Comparison of ENCODE assay signal across 8 mouse cellular contexts in genomic region chr4:59034918-59035785, GRCm38 (mm10). TPM values are rescaled to one million over a fixed set of nuclear protein-coding genes. Genes with fewer than 3 reads are reported as not detected.
DNase-seq lines count a peak whose midpoint lies in the region; ATAC-seq and TF ChIP-seq lines count a peak whose summit lies in the region.

Gene Gng10, plus strand, starts transcription at chr4:59035088.

- no peaks in the 10 kb centered on the region for H3K27me3 ChIP-seq in CH12.LX (replicated peaks)
- no peaks in the 10 kb centered on the region for H3K27me3 ChIP-seq in forebrain, embryonic 11.5 days (ENCODE audit: control insufficient read depth, insufficient read depth, low read length)
- no peaks in the 10 kb centered on the region for H3K27me3 ChIP-seq in heart, embryonic 14.5 days (ENCODE audit: control insufficient read depth, insufficient read depth, low read length)
- no peaks in the 10 kb centered on the region for H3K27me3 ChIP-seq in liver, embryonic 13.5 days
- no peaks in the 10 kb centered on the region for H3K27me3 ChIP-seq in stomach, embryonic 15.5 days (replicated peaks)

- WGBS in forebrain, embryonic 11.5 days = 13% methylated on average over 70 of the region's 76 CpGs
- WGBS in heart, embryonic 14.5 days = 8% methylated on average over 75 of the region's 76 CpGs
- 13% methylated on average over 76 of the region's 76 CpGs for WGBS in liver, embryonic 13.5 days (ENCODE audit: insufficient replicate concordance)
- 6% methylated on average over 76 of the region's 76 CpGs for WGBS in stomach, embryonic 15.5 days

- peak within 1 kb of the TSS; percentile 65 for H3K27ac ChIP-seq in CH12.LX (ENCODE audit: insufficient read depth, low read depth)
- 0 out of 2 replicates have a peak within 1 kb of the TSS, but pooled peaks have one; percentile 10 for H3K27ac ChIP-seq in forebrain, embryonic 11.5 days (ENCODE audit: low read depth, low read length)
- H3K27ac ChIP-seq in heart, embryonic 14.5 days (replicated peaks in 1 of 2; ENCODE audit: control insufficient read depth in 1 of 2, insufficient read depth in 1 of 2, low read depth in 2 of 2, low read length in 2 of 2) = no peak within 1 kb of the TSS; a peak in 2 of 4 replicates
- H3K27ac ChIP-seq in liver, embryonic 13.5 days = 0 out of 2 replicates have a peak within 1 kb of the TSS, but pooled peaks have one; percentile 39
- H3K27ac ChIP-seq in stomach, embryonic 15.5 days = peak within 1 kb of the TSS; percentile 67

- peak within 1 kb of the TSS; percentile 79 to 93 (median 85) for H3K4me3 ChIP-seq in CH12.LX (replicated peaks in 1 of 3; ENCODE audit: low read depth in 2 of 3, low read length in 2 of 3, poor library complexity in 1 of 3)
- peak within 1 kb of the TSS; percentile 70 for H3K4me3 ChIP-seq in forebrain, embryonic 11.5 days (ENCODE audit: low read depth, low read length)
- peak within 1 kb of the TSS; percentile 60 to 77 for H3K4me3 ChIP-seq in heart, embryonic 14.5 days (ENCODE audit: control insufficient read depth in 1 of 2, insufficient read depth in 1 of 2, low read depth in 1 of 2, low read length in 2 of 2)
- peak within 1 kb of the TSS; percentile 77 for H3K4me3 ChIP-seq in liver, embryonic 13.5 days (replicated peaks)
- peak within 1 kb of the TSS; percentile 90 for H3K4me3 ChIP-seq in stomach, embryonic 15.5 days (replicated peaks)

- peak; percentile 82 for ATAC-seq in forebrain, embryonic 11.5 days (replicated peaks; ENCODE audit: low FRiP score)
- peak; percentile 78 for ATAC-seq in heart, embryonic 14.5 days (ENCODE audit: insufficient number of reproducible peaks, insufficient read depth, low FRiP score, low read depth)
- ATAC-seq in liver, embryonic 13.5 days (ENCODE audit: low read depth) = peak; percentile 86
- peak; percentile 87 for ATAC-seq in stomach, embryonic 15.5 days (ENCODE audit: insufficient read depth, low FRiP score, low read depth)

- peak within 1 kb of the TSS; percentile 86; the same call in 1 of the 2 replicates for H3K4me2 ChIP-seq in CH12.LX (ENCODE audit: insufficient read depth, low read depth, poor library complexity, severe bottlenecking)
- peak within 1 kb of the TSS; percentile 79 for H3K4me2 ChIP-seq in forebrain, embryonic 11.5 days (ENCODE audit: low read depth, low read length, severe bottlenecking)
- peak within 1 kb of the TSS; percentile 72 for H3K4me2 ChIP-seq in heart, embryonic 14.5 days (ENCODE audit: low read length)
- H3K4me2 ChIP-seq in liver, embryonic 13.5 days = peak within 1 kb of the TSS; percentile 95
- peak within 1 kb of the TSS; percentile 75 for H3K4me2 ChIP-seq in stomach, embryonic 15.5 days

- peaks cover 0 to 29% of the 10 kb centered on the region in 2 experiments; a peak in 2 of 4 replicates for H3K4me1 ChIP-seq in CH12.LX (ENCODE audit: control insufficient read depth in 1 of 2, insufficient read depth in 2 of 2)
- H3K4me1 ChIP-seq in forebrain, embryonic 11.5 days (replicated peaks; ENCODE audit: control insufficient read depth, insufficient read depth, low read length) = 0 out of 2 replicates have a peak, but pooled peaks cover 3% of the 10 kb centered on the region
- H3K4me1 ChIP-seq in heart, embryonic 14.5 days (ENCODE audit: control insufficient read depth in 2 of 2, insufficient read depth in 2 of 2, low read length in 2 of 2) = peaks cover 4 to 5% of the 10 kb centered on the region in 2 experiments; a peak in 1 of 4 replicates
- H3K4me1 ChIP-seq in liver, embryonic 13.5 days (replicated peaks) = peaks cover 26% of the 10 kb centered on the region
- H3K4me1 ChIP-seq in stomach, embryonic 15.5 days = 0 out of 2 replicates have a peak, but pooled peaks cover 6% of the 10 kb centered on the region

- H3K79me2 ChIP-seq in CH12.LX (replicated peaks; ENCODE audit: control insufficient read depth, extremely low read depth, insufficient read depth, poor library complexity, severe bottlenecking) = no peaks in the 10 kb centered on the region

- TF ChIP-seq EP300 in CH12.LX (IDR thresholded peaks at IDR 0.05; ENCODE audit: low read length) = no peak

- dilution Hi-C loops in CH12.LX (cut with MboI; ENCODE audit: extremely low pct_ligation_motif_present, extremely low pct_unique_long_range_greater_than_20kb, low sequenced_read_pairs) = no loop called here

- peak within 1 kb of the TSS; percentile 93 for H3K9ac ChIP-seq in CH12.LX (ENCODE audit: insufficient read depth, low read depth)
- peak within 1 kb of the TSS; percentile 86 for H3K9ac ChIP-seq in forebrain, embryonic 11.5 days (ENCODE audit: low read length)
- peak within 1 kb of the TSS; percentile 76 for H3K9ac ChIP-seq in heart, embryonic 14.5 days (ENCODE audit: low read length)
- H3K9ac ChIP-seq in liver, embryonic 13.5 days = peak within 1 kb of the TSS; percentile 79
- H3K9ac ChIP-seq in stomach, embryonic 15.5 days = peak within 1 kb of the TSS; percentile 71

- H3K9me3 ChIP-seq in CH12.LX (replicated peaks; ENCODE audit: low read length) = peaks cover 4% of the 10 kb centered on the region
- no peaks in the 10 kb centered on the region for H3K9me3 ChIP-seq in forebrain, embryonic 11.5 days (ENCODE audit: control insufficient read depth, low read length)
- H3K9me3 ChIP-seq in heart, embryonic 14.5 days (ENCODE audit: control insufficient read depth, low read length) = peaks cover 3% of the 10 kb centered on the region; the same call in 1 of the 2 replicates
- no peaks in the 10 kb centered on the region for H3K9me3 ChIP-seq in liver, embryonic 13.5 days (replicated peaks)
- H3K9me3 ChIP-seq in stomach, embryonic 15.5 days = no peaks in the 10 kb centered on the region

- TF ChIP-seq CTCF in CH12.LX (conservative IDR thresholded peaks at IDR 0.05 in 1 of 2, IDR thresholded peaks at IDR 0.05 in 1 of 2; ENCODE audit: low read depth in 2 of 2, low read length in 2 of 2) = peak in 1 of 2 experiments; percentile 46; a peak in 2 of 4 replicates

- in situ Hi-C loops in CH12.LX (cut with MboI; ENCODE audit: low pct_ligation_motif_present, low pct_unique_long_range_greater_than_20kb, low sequenced_read_pairs) = no loop called here

- no peak for TF ChIP-seq RAD21 in CH12.LX (IDR thresholded peaks at IDR 0.05; ENCODE audit: low read depth, low read length)

- peaks cover 0 to 24% of the 10 kb centered on the region in 2 experiments for H3K36me3 ChIP-seq in CH12.LX (replicated peaks in 1 of 2; ENCODE audit: control insufficient read depth in 1 of 2, insufficient read depth in 1 of 2, low read length in 1 of 2)
- no peaks in the 10 kb centered on the region for H3K36me3 ChIP-seq in forebrain, embryonic 11.5 days (ENCODE audit: control insufficient read depth, insufficient read depth, low read length)
- H3K36me3 ChIP-seq in heart, embryonic 14.5 days (ENCODE audit: control insufficient read depth, insufficient read depth, low read length) = peaks cover 9% of the 10 kb centered on the region; the same call in 1 of the 2 replicates
- H3K36me3 ChIP-seq in liver, embryonic 13.5 days = peaks cover 3% of the 10 kb centered on the region; the same call in 1 of the 2 replicates
- H3K36me3 ChIP-seq in stomach, embryonic 15.5 days = no peaks in the 10 kb centered on the region

- DNase-seq in CH12.LX (ENCODE audit: extremely low read depth) = peak; percentile 47
- peak; percentile 40 for DNase-seq in c-Kit-positive CD71-positive TER-119-negative erythroid progenitor cells, embryonic 14.5 days (ENCODE audit: low read depth)
- peak; percentile 78 for DNase-seq in forebrain, embryonic 11.5 days (ENCODE audit: low spot score)
- peak; percentile 82 for DNase-seq in kidney, postnatal 10 days
- DNase-seq in liver, embryonic 13.5 days = peak; percentile 61
- peak; percentile 37 to 46 for DNase-seq in natural killer cell, adult 2 months (ENCODE audit: low spot score in 2 of 2)

- TF ChIP-seq POLR2A in CH12.LX (IDR thresholded peaks at IDR 0.05; ENCODE audit: low read depth, low read length) = peak; percentile 71

TF ChIP-seq in CH12.LX, 34 proteins besides CTCF, POLR2A, EP300 and RAD21 (continues in another document):
- no peak for TF ChIP-seq ZNF384 (IDR thresholded peaks at IDR 0.05; ENCODE audit: low read depth, low read length)
- TF ChIP-seq BHLHE40 (IDR thresholded peaks at IDR 0.05; ENCODE audit: low read depth, low read length) = no peak; the same call in 1 of the 2 replicates
- TF ChIP-seq RCOR1 (conservative IDR thresholded peaks at IDR 0.05; ENCODE audit: low read depth, low read length) = no peak
- no peak for TF ChIP-seq ZC3H11A (IDR thresholded peaks at IDR 0.05; ENCODE audit: low read depth, low read length)
- no peak for TF ChIP-seq USF2 (conservative IDR thresholded peaks at IDR 0.05; ENCODE audit: low read depth, low read length)
- TF ChIP-seq MXI1 (IDR thresholded peaks at IDR 0.05; ENCODE audit: low read depth, low read length) = peak; percentile 44; the same call in 1 of the 2 replicates
- no peak for TF ChIP-seq MAX (IDR thresholded peaks at IDR 0.05; ENCODE audit: low read length)
- TF ChIP-seq GABPA (IDR thresholded peaks at IDR 0.05; ENCODE audit: insufficient replicate concordance, low read depth, low read length) = no peak
- no peak for TF ChIP-seq MAZ (IDR thresholded peaks at IDR 0.05; ENCODE audit: low read depth, low read length)
- peak; percentile 66 for TF ChIP-seq SIN3A (IDR thresholded peaks at IDR 0.05; ENCODE audit: low read length)
- no peak for TF ChIP-seq ZMIZ1 (IDR thresholded peaks at IDR 0.05; ENCODE audit: low read depth, low read length)
- no peak for TF ChIP-seq E2F4 (IDR thresholded peaks at IDR 0.05; ENCODE audit: insufficient replicate concordance, low read depth, low read length)
- TF ChIP-seq NRF1 (IDR thresholded peaks at IDR 0.05; ENCODE audit: low read depth, low read length) = peak; percentile 66
- TF ChIP-seq TCF12 (IDR thresholded peaks at IDR 0.05; ENCODE audit: low read depth, low read length) = 0 out of 2 replicates have a peak, but pooled peaks have one; percentile 58
- TF ChIP-seq UBTF (IDR thresholded peaks at IDR 0.05; ENCODE audit: low read depth, low read length) = peak; percentile 95
- TF ChIP-seq SMC3 (IDR thresholded peaks at IDR 0.05; ENCODE audit: low read depth, low read length) = no peak; the same call in 1 of the 2 replicates
- no peak for TF ChIP-seq MAFK (IDR thresholded peaks at IDR 0.05; ENCODE audit: insufficient replicate concordance, low read length)
- peak; percentile 13; the same call in 1 of the 2 replicates for TF ChIP-seq HCFC1 (IDR thresholded peaks at IDR 0.05; ENCODE audit: low read depth, low read length)
- no peak for TF ChIP-seq CHD2 (IDR thresholded peaks at IDR 0.05; ENCODE audit: low read length)

RNA-seq across cellular contexts. Expression of gene Gng10, which starts in this region (rescaled TPM):
- total RNA-seq in CH12.LX (2012; rRNA removed) (55.6 and 68.0 TPM in 2 replicates), CH12.LX (2014; rRNA removed) (189 and 210 TPM in 2 replicates)
- 78.6 and 95.5 TPM in 2 replicates for polyA plus RNA-seq in CH12.LX (2012; ENCODE audit: insufficient read length, low read depth)
- polyA plus RNA-seq in forebrain, embryonic 11.5 days (2014; fragmentation: Nextera tagmentation; extraction: Ambion mirVana) = 83.2 and 92.6 TPM in 2 replicates
- 31.5 and 47.5 TPM in 2 replicates for polyA plus RNA-seq in heart, embryonic 14.5 days (2014; fragmentation: Nextera tagmentation; extraction: Ambion mirVana)
- 34.7 and 40.6 TPM in 2 replicates for polyA plus RNA-seq in liver, embryonic 13.5 days (2015; fragmentation: Nextera tagmentation; extraction: Ambion mirVana)
- polyA plus RNA-seq in stomach, embryonic 15.5 days (2015; fragmentation: Nextera tagmentation; extraction: Ambion mirVana) = 108 and 125 TPM in 2 replicates

Comparison
In these comparisons a context has a peak if more than half of its experiments do, and no peak if none do; other contexts are left out.
1. H3K27ac ChIP-seq: peak in CH12.LX (single experiment), forebrain, embryonic 11.5 days (single experiment), liver, embryonic 13.5 days (single experiment) and stomach, embryonic 15.5 days (single experiment); none in heart, embryonic 14.5 days (0 of 2).
2. Peak in every context shown above with its lines, with median percentiles within 50 percentile points of each other: DNase-seq, H3K4me2 ChIP-seq, H3K4me3 ChIP-seq, H3K9ac ChIP-seq and ATAC-seq.